Mouse (Mus musculus): ENCODE data around the gene Asrgl1. TPM values are rescaled to one million over a fixed set of nuclear protein-coding genes. Genes with fewer than 3 reads are reported as not detected.
"Not testable (repeated sequence)": the region's sequence is repeated elsewhere in the genome, so short reads cannot be mapped to it uniquely, and the experiment has no call there.

Asrgl1 gene
- total and polyA plus RNA-seq, 2 experiments from 2014 or later, result 7.3 to 22.2 TPM

DNA sequence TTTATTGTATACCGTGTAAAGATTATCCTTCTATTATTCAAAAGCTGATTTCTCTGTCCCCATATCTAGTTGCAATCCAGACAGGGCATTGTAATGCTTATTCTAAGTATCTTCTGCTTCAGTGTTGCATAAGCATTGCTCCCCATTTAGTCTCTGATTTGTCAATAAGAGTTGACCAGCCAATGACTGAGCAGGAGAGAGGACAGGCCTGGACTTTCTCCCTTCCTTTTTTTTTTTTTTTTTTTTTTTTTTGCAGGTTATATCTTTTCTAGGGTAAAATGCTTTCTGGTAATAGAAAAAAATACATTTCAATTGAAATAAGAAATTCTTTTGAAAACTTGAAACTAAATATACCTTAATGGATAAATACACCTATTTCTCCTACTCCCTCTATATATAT lies 1.7 kb upstream of the Asrgl1 start:
- H3K4me3 ChIP-seq (ENCODE audit: low read depth, low read length), result no peak overlapping the region
- no peaks in the 10 kb centered on the region for H3K36me3 ChIP-seq (replicated peaks; ENCODE audit: control insufficient read depth, insufficient read depth, low read length)
- H3K4me2 ChIP-seq (ENCODE audit: low read depth, low read length), result no peak overlapping the region
- no peak overlapping the region for H3K27ac ChIP-seq (ENCODE audit: low read depth)
- DNase-seq (ENCODE audit: low spot score), result no peak
- H3K27me3 ChIP-seq (ENCODE audit: control insufficient read depth, insufficient read depth, low read length), result no peaks in the 10 kb centered on the region
- H3K4me1 ChIP-seq (ENCODE audit: control insufficient read depth, insufficient read depth), result no peaks in the 10 kb centered on the region
- no peaks in the 10 kb centered on the region for H3K9me3 ChIP-seq (replicated peaks; ENCODE audit: control insufficient read depth, low read length)
- TF ChIP-seq CTCF (IDR thresholded peaks at IDR 0.05; ENCODE audit: low read depth) (no peak), EP300 (IDR thresholded peaks at IDR 0.05; ENCODE audit: low read depth) (no peak)
- ATAC-seq (ENCODE audit: insufficient read depth, low read depth), result no peak
- WGBS, result 73% methylated on average over 1 of the region's 1 CpGs
- H3K9ac ChIP-seq (replicated peaks; ENCODE audit: low read depth, low read length), result no peak overlapping the region

DNA sequence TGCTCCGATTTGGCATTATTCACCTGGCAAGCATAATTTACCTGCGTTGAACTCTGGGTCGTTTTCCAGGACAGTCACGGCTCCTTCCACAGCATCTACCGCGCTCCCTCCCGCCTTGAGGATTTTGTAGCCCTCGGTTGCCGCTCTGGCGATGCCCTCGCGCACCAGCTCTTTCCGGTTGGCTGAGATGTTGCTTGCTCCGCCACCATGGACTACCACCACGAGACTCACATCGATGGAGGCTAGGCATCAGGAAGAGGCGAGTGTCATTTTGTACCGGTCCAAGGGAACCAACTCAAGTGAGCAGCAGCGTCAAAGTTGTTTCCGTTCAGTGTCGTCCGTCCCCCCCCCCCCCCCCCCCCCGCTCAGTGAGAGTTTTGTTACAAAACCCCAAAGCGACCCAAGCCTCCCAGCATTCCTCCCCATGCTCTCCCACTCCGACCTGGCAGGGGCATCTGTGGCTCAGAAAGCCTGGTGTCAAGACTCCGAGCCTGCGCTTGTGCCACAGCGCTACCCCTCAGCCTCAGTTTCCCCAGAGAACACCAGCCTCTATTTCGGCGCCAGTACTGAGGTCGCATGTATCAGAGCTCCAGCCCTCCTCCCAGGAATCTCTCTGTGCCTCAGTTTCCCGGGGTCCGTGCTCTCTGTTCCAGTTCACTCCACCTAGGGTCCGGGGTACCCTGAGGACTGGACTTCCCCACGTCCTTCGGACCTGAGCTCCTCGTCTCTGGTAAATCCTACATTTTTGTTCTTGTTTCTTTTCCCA lies 507 bp downstream of the Asrgl1 start:
- peak overlapping the region; percentile 100 for H3K4me2 ChIP-seq (ENCODE audit: low read depth, low read length)
- peak; percentile 43; the same call in 1 of the 2 replicates for ATAC-seq (ENCODE audit: insufficient read depth, low read depth)
- H3K36me3 ChIP-seq (replicated peaks; ENCODE audit: control insufficient read depth, insufficient read depth, low read length), result no peaks in the 10 kb centered on the region
- peak overlapping the region; percentile 32; the same call in 1 of the 2 replicates for H3K27ac ChIP-seq (ENCODE audit: low read depth)
- no peaks in the 10 kb centered on the region; the same call in 1 of the 2 replicates for H3K4me1 ChIP-seq (ENCODE audit: control insufficient read depth, insufficient read depth)
- peak overlapping the region; percentile 91 for H3K4me3 ChIP-seq (ENCODE audit: low read depth, low read length)
- H3K9ac ChIP-seq (replicated peaks; ENCODE audit: low read depth, low read length), result peak overlapping the region; percentile 74
- no peaks in the 10 kb centered on the region for H3K27me3 ChIP-seq (ENCODE audit: control insufficient read depth, insufficient read depth, low read length)
- 1% methylated on average over 32 of the region's 37 CpGs for WGBS
- DNase-seq (ENCODE audit: low spot score), result peak; percentile 20
- H3K9me3 ChIP-seq (replicated peaks; ENCODE audit: control insufficient read depth, low read length), result no peaks in the 10 kb centered on the region
- TF ChIP-seq CTCF (IDR thresholded peaks at IDR 0.05; ENCODE audit: low read depth), result no peak
- TF ChIP-seq EP300 (IDR thresholded peaks at IDR 0.05; ENCODE audit: low read depth), result no peak

DNA sequence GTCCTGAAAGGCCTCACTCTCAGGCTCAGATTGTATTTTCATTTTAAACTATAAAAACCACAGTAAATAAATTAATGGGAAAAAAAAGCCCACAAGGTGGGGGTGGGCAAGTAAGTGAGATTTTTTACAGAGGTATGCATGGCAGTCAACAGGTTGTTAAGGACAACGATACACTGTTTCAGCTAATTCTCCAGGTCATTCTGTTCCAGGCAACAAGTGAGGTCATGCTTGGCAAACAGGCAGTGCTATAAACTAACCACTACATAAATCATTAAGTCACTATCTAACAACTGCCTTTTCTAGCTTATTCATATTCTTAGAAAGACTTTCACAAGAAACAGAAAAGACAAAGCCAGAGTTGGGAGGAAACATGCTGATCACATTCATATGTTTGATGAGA lies 5.4 kb downstream of the Asrgl1 start:
- DNase-seq (ENCODE audit: low spot score) (no peak), ATAC-seq (ENCODE audit: insufficient read depth, low read depth) (no peak)
- Histone ChIP-seq H3K27me3 (ENCODE audit: control insufficient read depth, insufficient read depth, low read length) (no peaks in the 10 kb centered on the region), H3K36me3 (replicated peaks; ENCODE audit: control insufficient read depth, insufficient read depth, low read length) (peaks cover 11% of the 10 kb centered on the region), H3K9me3 (replicated peaks; ENCODE audit: control insufficient read depth, low read length) (no peaks in the 10 kb centered on the region), H3K9ac (replicated peaks; ENCODE audit: low read depth, low read length) (no peak overlapping the region), H3K27ac (ENCODE audit: low read depth) (no peak overlapping the region), H3K4me3 (ENCODE audit: low read depth, low read length) (no peak overlapping the region), H3K4me1 (ENCODE audit: control insufficient read depth, insufficient read depth) (peaks cover 6% of the 10 kb centered on the region; the same call in 1 of the 2 replicates), H3K4me2 (ENCODE audit: low read depth, low read length) (no peak overlapping the region)
- WGBS, result 35% methylated on average over 1 of the region's 1 CpGs
- TF ChIP-seq EP300 (IDR thresholded peaks at IDR 0.05; ENCODE audit: low read depth), result no peak

DNA sequence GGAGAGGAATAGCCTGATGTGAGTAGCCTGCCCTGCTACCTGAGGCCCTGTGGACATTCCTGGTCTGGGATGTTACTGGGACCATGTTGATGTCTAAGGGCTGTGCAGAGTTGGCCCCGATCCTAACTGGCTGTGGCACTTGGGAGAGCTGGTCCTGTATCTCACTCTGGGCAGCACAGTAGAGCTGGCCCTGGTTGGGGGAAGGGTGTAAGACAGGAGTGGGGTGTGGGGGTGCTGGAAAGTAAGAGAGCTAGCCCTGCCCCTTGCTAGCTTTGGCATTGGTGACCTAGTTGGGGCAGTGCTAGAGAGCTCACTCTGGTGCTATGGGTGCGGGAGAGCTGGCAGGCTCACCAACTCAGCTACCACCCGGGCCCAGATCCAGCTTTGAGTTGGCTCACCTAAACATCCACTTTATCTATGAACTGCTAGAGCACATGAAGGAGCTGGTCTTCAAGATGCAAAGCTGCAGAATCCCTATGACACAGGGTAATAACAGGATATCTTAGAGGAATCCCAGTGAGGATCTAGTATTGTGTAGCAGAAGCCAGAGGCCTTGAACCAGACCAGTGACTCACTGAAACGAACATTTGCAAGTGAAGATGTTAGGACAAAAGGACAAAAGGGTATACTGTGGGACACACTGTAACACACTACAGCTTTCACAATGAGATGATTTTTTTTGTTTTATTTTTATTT lies 6.8 kb downstream of the Asrgl1 start:
- TF ChIP-seq EP300 (IDR thresholded peaks at IDR 0.05; ENCODE audit: low read depth), result no peak
- no peak for TF ChIP-seq CTCF (IDR thresholded peaks at IDR 0.05; ENCODE audit: low read depth)
- no peak overlapping the region for H3K4me3 ChIP-seq (ENCODE audit: low read depth, low read length)
- DNase-seq (ENCODE audit: low spot score), result no peak
- ATAC-seq (ENCODE audit: insufficient read depth, low read depth), result 0 out of 2 replicates have a peak, but pooled peaks have one; percentile 30
- peaks cover 11% of the 10 kb centered on the region for H3K36me3 ChIP-seq (replicated peaks; ENCODE audit: control insufficient read depth, insufficient read depth, low read length)
- no peak overlapping the region for H3K9ac ChIP-seq (replicated peaks; ENCODE audit: low read depth, low read length)
- 66% methylated on average over 4 of the region's 4 CpGs for WGBS
- peaks cover 6% of the 10 kb centered on the region; the same call in 1 of the 2 replicates for H3K4me1 ChIP-seq (ENCODE audit: control insufficient read depth, insufficient read depth)
- no peaks in the 10 kb centered on the region for H3K9me3 ChIP-seq (replicated peaks; ENCODE audit: control insufficient read depth, low read length)
- H3K27me3 ChIP-seq (ENCODE audit: control insufficient read depth, insufficient read depth, low read length), result no peaks in the 10 kb centered on the region
- H3K27ac ChIP-seq (ENCODE audit: low read depth), result peak overlapping the region; percentile 25; the same call in 1 of the 2 replicates
- H3K4me2 ChIP-seq (ENCODE audit: low read depth, low read length), result no peak overlapping the region

DNA sequence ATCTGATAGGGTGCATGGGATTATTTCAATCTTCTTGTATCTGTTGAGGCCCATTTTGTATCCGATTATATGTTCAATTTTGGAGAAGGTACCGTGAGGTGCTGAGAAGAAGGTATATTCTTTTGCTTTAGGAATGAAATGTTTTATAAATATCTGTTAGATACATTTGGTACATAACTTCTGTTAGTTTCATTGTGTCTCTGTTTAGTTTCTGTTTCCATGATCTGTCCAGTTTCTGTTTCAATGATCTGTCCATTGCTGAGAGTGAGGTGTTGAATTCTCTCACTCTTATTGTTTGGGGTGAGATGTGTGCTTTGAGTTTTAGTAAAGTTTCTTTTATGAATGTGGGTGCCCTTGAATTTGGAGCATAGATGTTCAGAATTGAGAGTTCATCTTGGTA lies 11.4 kb downstream of the Asrgl1 start:
- not testable (repeated sequence) for H3K27ac ChIP-seq (ENCODE audit: low read depth); H3K9ac ChIP-seq (replicated peaks; ENCODE audit: low read depth, low read length); H3K4me1 ChIP-seq (ENCODE audit: control insufficient read depth, insufficient read depth); H3K27me3 ChIP-seq (ENCODE audit: control insufficient read depth, insufficient read depth, low read length); H3K4me3 ChIP-seq (ENCODE audit: low read depth, low read length); ATAC-seq (ENCODE audit: insufficient read depth, low read depth); DNase-seq (ENCODE audit: low spot score); H3K9me3 ChIP-seq (replicated peaks; ENCODE audit: control insufficient read depth, low read length); H3K4me2 ChIP-seq (ENCODE audit: low read depth, low read length)
- WGBS, result 86% methylated on average over 2 of the region's 2 CpGs
- H3K36me3 ChIP-seq (replicated peaks; ENCODE audit: control insufficient read depth, insufficient read depth, low read length), result peaks cover 12% of the 10 kb centered on the region

Data from heart, postnatal 0 days (tissue).